Mouse (Mus musculus) bone marrow macrophage, adult 2 months (primary cell): ENCODE results near the gene Cldn18.

Experiments used
- CTCF ChIP-seq: IDR thresholded peaks from 2 replicates; pipeline ENCODE4 v1.5.1; 2012; ENCODE audit warnings: low read depth, mild to moderate bottlenecking, low read length, moderate library complexity
- POLR2A ChIP-seq: IDR thresholded peaks from 2 replicates; pipeline ENCODE4 v1.6.1; 2012; ENCODE audit warnings: mild to moderate bottlenecking, low read depth, low read length, borderline replicate concordance

GRCm38 (mm10) chr9:99725278-99725677 is 8.2 kb upstream of the Cldn18 start:
- TF ChIP-seq CTCF, result no peak
- TF ChIP-seq POLR2A, result no peak
